Mouse (Mus musculus): ENCODE results near the gene Nudt17.

GRCm38 (mm10) chr3:96680269-96680956 lies 27.9 kb downstream of the Nudt17 start:
- TF ChIP-seq CTCF (IDR thresholded peaks at IDR 0.05; ENCODE audit: borderline replicate concordance, control insufficient read depth, extremely low read depth, insufficient read depth, low read length, poor library complexity) (no peak), POLR2A (IDR thresholded peaks at IDR 0.05; ENCODE audit: control insufficient read depth, extremely low read depth, insufficient read depth, low read length, poor library complexity) (no peak)

Measured in thymus, adult 2 months (tissue).